Mouse (Mus musculus): ENCODE measurements around the gene Col2a1. TPM values are rescaled to one million over a fixed set of nuclear protein-coding genes. Genes with fewer than 3 reads are reported as not detected.

The Col2a1 gene
- polyA plus RNA-seq, 1 experiment from 2014 or later = 0.09 TPM

GRCm38 (mm10) chr15:98012810-98013209, 8.3 kb upstream of the Col2a1 start:
- Histone ChIP-seq H3K27ac (ENCODE audit: low read length) (no peak overlapping the region), H3K9me3 (replicated peaks; ENCODE audit: control insufficient read depth, low read length) (no peaks in the 10 kb centered on the region), H3K4me1 (ENCODE audit: control insufficient read depth, low read depth, low read length) (no peaks in the 10 kb centered on the region), H3K4me2 (ENCODE audit: low read depth, low read length) (no peak overlapping the region), H3K4me3 (ENCODE audit: low read depth, low read length) (no peak overlapping the region), H3K9ac (ENCODE audit: low read depth, low read length) (no peak overlapping the region), H3K36me3 (ENCODE audit: control insufficient read depth, insufficient read depth) (no peaks in the 10 kb centered on the region), H3K27me3 (ENCODE audit: control insufficient read depth, insufficient read depth, low read depth, low read length) (peaks cover 9% of the 10 kb centered on the region)
- 56% methylated on average over 6 of the region's 6 CpGs for WGBS (ENCODE audit: insufficient replicate concordance)
- no peak for ATAC-seq (ENCODE audit: low read depth)

GRCm38 (mm10) chr15:98005181-98005580, 686 bp upstream of the Col2a1 start:
- Histone ChIP-seq H3K36me3 (ENCODE audit: control insufficient read depth, insufficient read depth) (no peaks in the 10 kb centered on the region), H3K4me2 (ENCODE audit: low read depth, low read length) (no peak overlapping the region), H3K9me3 (replicated peaks; ENCODE audit: control insufficient read depth, low read length) (no peaks in the 10 kb centered on the region), H3K4me3 (ENCODE audit: low read depth, low read length) (no peak overlapping the region), H3K9ac (ENCODE audit: low read depth, low read length) (no peak overlapping the region), H3K27me3 (ENCODE audit: control insufficient read depth, insufficient read depth, low read depth, low read length) (peaks cover 83% of the 10 kb centered on the region), H3K27ac (ENCODE audit: low read length) (no peak overlapping the region), H3K4me1 (ENCODE audit: control insufficient read depth, low read depth, low read length) (no peaks in the 10 kb centered on the region; the same call in 1 of the 2 replicates)
- no peak for ATAC-seq (ENCODE audit: low read depth)
- 14% methylated on average over 11 of the region's 11 CpGs for WGBS (ENCODE audit: insufficient replicate concordance)

- Histone ChIP-seq H3K4me1 (ENCODE audit: control insufficient read depth, low read depth, low read length) (no peaks in the 10 kb centered on the region; the same call in 1 of the 2 replicates), H3K9me3 (replicated peaks; ENCODE audit: control insufficient read depth, low read length) (no peaks in the 10 kb centered on the region), H3K36me3 (ENCODE audit: control insufficient read depth, insufficient read depth) (no peaks in the 10 kb centered on the region), H3K27ac (ENCODE audit: low read length) (no peak overlapping the region), H3K4me3 (ENCODE audit: low read depth, low read length) (no peak overlapping the region), H3K27me3 (ENCODE audit: control insufficient read depth, insufficient read depth, low read depth, low read length) (peaks cover 88% of the 10 kb centered on the region), H3K4me2 (ENCODE audit: low read depth, low read length) (no peak overlapping the region), H3K9ac (ENCODE audit: low read depth, low read length) (no peak overlapping the region)
- 2% methylated on average over 19 of the region's 19 CpGs for WGBS (ENCODE audit: insufficient replicate concordance)
- no peak for ATAC-seq (ENCODE audit: low read depth)
Observed at GRCm38 (mm10) chr15:98004740-98005159, 255 bp upstream of the Col2a1 start.

GRCm38 (mm10) chr15:98002991-98003821, 1.3 kb downstream of the Col2a1 start:
- no peak for ATAC-seq (ENCODE audit: low read depth)
- Histone ChIP-seq H3K9me3 (replicated peaks; ENCODE audit: control insufficient read depth, low read length) (no peaks in the 10 kb centered on the region), H3K4me2 (ENCODE audit: low read depth, low read length) (no peak overlapping the region), H3K9ac (ENCODE audit: low read depth, low read length) (no peak overlapping the region), H3K4me1 (ENCODE audit: control insufficient read depth, low read depth, low read length) (no peaks in the 10 kb centered on the region; the same call in 1 of the 2 replicates), H3K4me3 (ENCODE audit: low read depth, low read length) (no peak overlapping the region), H3K36me3 (ENCODE audit: control insufficient read depth, insufficient read depth) (no peaks in the 10 kb centered on the region), H3K27me3 (ENCODE audit: control insufficient read depth, insufficient read depth, low read depth, low read length) (peaks cover 95% of the 10 kb centered on the region), H3K27ac (ENCODE audit: low read length) (no peak overlapping the region)
- WGBS (ENCODE audit: insufficient replicate concordance) = under 1% methylated on average over 42 of the region's 42 CpGs

GRCm38 (mm10) chr15:98002113-98002990, 2.1 kb downstream of the Col2a1 start:
- ATAC-seq (ENCODE audit: low read depth) = no peak
- under 1% methylated on average over 42 of the region's 42 CpGs for WGBS (ENCODE audit: insufficient replicate concordance)

GRCm38 (mm10) chr15:98001321-98002112, 3.0 kb downstream of the Col2a1 start:
- H3K4me3 ChIP-seq (ENCODE audit: low read depth, low read length) = no peak overlapping the region; the same call in 1 of the 2 replicates
- no peaks in the 10 kb centered on the region for H3K36me3 ChIP-seq (ENCODE audit: control insufficient read depth, insufficient read depth)
- no peak for ATAC-seq (ENCODE audit: low read depth)
- under 1% methylated on average over 37 of the region's 37 CpGs for WGBS (ENCODE audit: insufficient replicate concordance)
- H3K27me3 ChIP-seq (ENCODE audit: control insufficient read depth, insufficient read depth, low read depth, low read length) = peaks cover 87% of the 10 kb centered on the region
- no peak overlapping the region for H3K9ac ChIP-seq (ENCODE audit: low read depth, low read length)
- H3K27ac ChIP-seq (ENCODE audit: low read length) = no peak overlapping the region
- no peaks in the 10 kb centered on the region; the same call in 1 of the 2 replicates for H3K4me1 ChIP-seq (ENCODE audit: control insufficient read depth, low read depth, low read length)
- no peak overlapping the region for H3K4me2 ChIP-seq (ENCODE audit: low read depth, low read length)
- H3K9me3 ChIP-seq (replicated peaks; ENCODE audit: control insufficient read depth, low read length) = no peaks in the 10 kb centered on the region

More at GRCm38 (mm10) chr15:98002113-98002990, 2.1 kb downstream of the Col2a1 start:
- Histone ChIP-seq H3K4me1 (ENCODE audit: control insufficient read depth, low read depth, low read length) (no peaks in the 10 kb centered on the region; the same call in 1 of the 2 replicates), H3K9ac (ENCODE audit: low read depth, low read length) (no peak overlapping the region), H3K9me3 (replicated peaks; ENCODE audit: control insufficient read depth, low read length) (no peaks in the 10 kb centered on the region), H3K27ac (ENCODE audit: low read length) (no peak overlapping the region), H3K36me3 (ENCODE audit: control insufficient read depth, insufficient read depth) (no peaks in the 10 kb centered on the region), H3K4me3 (ENCODE audit: low read depth, low read length) (no peak overlapping the region; the same call in 1 of the 2 replicates), H3K4me2 (ENCODE audit: low read depth, low read length) (no peak overlapping the region), H3K27me3 (ENCODE audit: control insufficient read depth, insufficient read depth, low read depth, low read length) (peaks cover 93% of the 10 kb centered on the region)

- Histone ChIP-seq H3K36me3 (ENCODE audit: control insufficient read depth, insufficient read depth) (no peaks in the 10 kb centered on the region), H3K27me3 (ENCODE audit: control insufficient read depth, insufficient read depth, low read depth, low read length) (peaks cover 74% of the 10 kb centered on the region), H3K27ac (ENCODE audit: low read length) (no peak overlapping the region), H3K9ac (ENCODE audit: low read depth, low read length) (no peak overlapping the region), H3K9me3 (replicated peaks; ENCODE audit: control insufficient read depth, low read length) (no peaks in the 10 kb centered on the region), H3K4me2 (ENCODE audit: low read depth, low read length) (no peak overlapping the region), H3K4me3 (ENCODE audit: low read depth, low read length) (no peak overlapping the region), H3K4me1 (ENCODE audit: control insufficient read depth, low read depth, low read length) (no peaks in the 10 kb centered on the region; the same call in 1 of the 2 replicates)
- ATAC-seq (ENCODE audit: low read depth) = no peak
- 5% methylated on average over 7 of the region's 7 CpGs for WGBS (ENCODE audit: insufficient replicate concordance)
Observed at GRCm38 (mm10) chr15:97999991-98000390, 4.5 kb downstream of the Col2a1 start.

GRCm38 (mm10) chr15:97999546-97999945, 4.9 kb downstream of the Col2a1 start:
- ATAC-seq (ENCODE audit: low read depth) = no peak
- Histone ChIP-seq H3K36me3 (ENCODE audit: control insufficient read depth, insufficient read depth) (no peaks in the 10 kb centered on the region), H3K4me2 (ENCODE audit: low read depth, low read length) (no peak overlapping the region), H3K9ac (ENCODE audit: low read depth, low read length) (no peak overlapping the region), H3K27ac (ENCODE audit: low read length) (no peak overlapping the region), H3K4me1 (ENCODE audit: control insufficient read depth, low read depth, low read length) (no peaks in the 10 kb centered on the region; the same call in 1 of the 2 replicates), H3K9me3 (replicated peaks; ENCODE audit: control insufficient read depth, low read length) (no peaks in the 10 kb centered on the region), H3K27me3 (ENCODE audit: control insufficient read depth, insufficient read depth, low read depth, low read length) (peaks cover 70% of the 10 kb centered on the region), H3K4me3 (ENCODE audit: low read depth, low read length) (no peak overlapping the region)
- 9% methylated on average over 13 of the region's 13 CpGs for WGBS (ENCODE audit: insufficient replicate concordance)
